Mouse (Mus musculus) erythroblast, embryonic 14.5 days (primary cell): ENCODE measurements around the gene Itga2b. TPM values are rescaled to one million over a fixed set of nuclear protein-coding genes. Genes with fewer than 3 reads are reported as not detected.

Source experiments
- H3K27me3 ChIP-seq: 2 replicates; pipeline ENCODE4 v1.6.1; 2012; ENCODE audit warnings: inconsistent platforms; ENCODE audit not compliant: control insufficient read depth
- H3K36me3 ChIP-seq: 2 replicates; pipeline ENCODE4 v1.6.1; 2012; ENCODE audit warnings: mild to moderate bottlenecking, inconsistent platforms; ENCODE audit not compliant: control insufficient read depth
- H3K4me1 ChIP-seq: 2 replicates; pipeline ENCODE4 v1.6.1; 2012; ENCODE audit warnings: inconsistent platforms; ENCODE audit not compliant: control insufficient read depth
- H3K4me3 ChIP-seq: replicated peaks from 2 replicates; pipeline ENCODE3; 2012; ENCODE audit warnings: moderate library complexity, mild to moderate bottlenecking, inconsistent platforms
- H3K9me3 ChIP-seq: 2 replicates; pipeline ENCODE4 v1.6.1; 2012; ENCODE audit warnings: low read length, inconsistent platforms, mixed read lengths; ENCODE audit not compliant: control insufficient read depth
- GATA1 ChIP-seq: IDR thresholded peaks from 2 replicates; pipeline ENCODE4 v1.6.1; 2012; ENCODE audit warnings: low read length, inconsistent platforms, mixed read lengths
- TAL1 ChIP-seq: IDR thresholded peaks from 3 replicates; pipeline ENCODE4 v1.6.1; 2012; ENCODE audit warnings: low read length, inconsistent platforms, mixed read lengths
- polyA plus RNA-seq: library from polyadenylated mRNA; stranded (reverse); fragments of >175 nt; gene quantifications from 2 replicates; pipeline ENCODE4 v1.2.3, GENCODE M21; 2012

Itga2b gene
- 1.7 and 2.4 TPM in 2 replicates for polyA plus RNA-seq

DNA sequence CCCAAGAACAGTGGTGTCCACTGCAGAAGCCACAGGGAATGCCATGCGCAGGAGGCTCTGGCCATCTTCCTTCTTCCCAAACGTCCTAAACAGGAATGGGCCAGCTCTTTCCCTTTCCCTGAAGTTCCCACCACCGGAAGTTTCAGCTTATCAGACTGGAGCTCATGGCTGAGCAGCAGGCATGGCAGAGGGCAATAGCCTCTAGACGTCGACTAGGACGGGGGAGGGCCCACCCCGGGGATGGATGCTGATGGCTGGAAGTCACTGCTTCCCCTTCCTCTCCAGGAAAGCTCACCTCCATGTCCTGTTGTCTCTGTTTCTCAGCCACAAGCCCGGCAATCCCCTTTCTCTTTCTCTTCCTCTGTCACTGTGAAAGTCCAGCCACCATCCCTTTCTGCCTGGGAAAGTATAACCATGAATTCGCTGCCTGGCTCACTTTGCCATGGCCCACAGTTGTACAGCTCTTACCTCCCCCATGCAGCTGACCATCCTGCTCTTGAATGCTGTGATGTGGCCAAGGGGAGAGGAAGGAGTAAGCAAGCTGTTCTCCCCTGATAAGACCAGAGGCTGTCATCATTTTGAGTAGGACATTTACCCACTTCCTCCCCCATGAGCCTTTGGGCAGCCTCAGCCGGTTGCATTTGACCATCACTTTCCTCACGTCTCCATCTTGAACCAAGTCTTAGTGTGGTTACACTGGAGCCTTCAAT is at the start of gene Itga2b:
Gene Itga2b, minus strand, starts transcription at position 475 of the 710 bp plus-strand sequence.
- Histone ChIP-seq H3K4me1 (peaks cover 47% of the 10 kb centered on the region), H3K36me3 (peaks cover 4% of the 10 kb centered on the region), H3K9me3 (no peaks in the 10 kb centered on the region), H3K27me3 (0 out of 2 replicates have a peak, but pooled peaks cover 2% of the 10 kb centered on the region), H3K4me3 (peak within 1 kb of the TSS; percentile 43)
- TF ChIP-seq TAL1 (peak; percentile 71), GATA1 (no peak)

- Histone ChIP-seq H3K4me1 (no peaks in the 10 kb centered on the region), H3K36me3 (peaks cover 56% of the 10 kb centered on the region)
- TF ChIP-seq GATA1 = no peak
- TF ChIP-seq TAL1 = no peak
These were observed 45.0 kb upstream of the Itga2b start for GRCm38 (mm10) chr11:102514793-102515424.

GRCm38 (mm10) chr11:102510226-102510625 is 40.3 kb upstream of the Itga2b start:
- TF ChIP-seq GATA1 = no peak
- TF ChIP-seq TAL1 = no peak
- Histone ChIP-seq H3K36me3 (peaks cover 55% of the 10 kb centered on the region), H3K9me3 (no peaks in the 10 kb centered on the region), H3K4me1 (no peaks in the 10 kb centered on the region), H3K27me3 (no peaks in the 10 kb centered on the region), H3K4me3 (no peak overlapping the region)

More at GRCm38 (mm10) chr11:102514793-102515424, 45.0 kb upstream of the Itga2b start:
- Histone ChIP-seq H3K4me3 (no peak overlapping the region), H3K27me3 (no peaks in the 10 kb centered on the region), H3K9me3 (no peaks in the 10 kb centered on the region)

- Histone ChIP-seq H3K4me1 (peaks cover 6% of the 10 kb centered on the region), H3K4me3 (no peak overlapping the region), H3K9me3 (no peaks in the 10 kb centered on the region), H3K27me3 (no peaks in the 10 kb centered on the region), H3K36me3 (peaks cover 86% of the 10 kb centered on the region)
- TF ChIP-seq TAL1 (no peak), GATA1 (no peak)
These were observed 26.8 kb upstream of the Itga2b start for GRCm38 (mm10) chr11:102496732-102497131.

GRCm38 (mm10) chr11:102496206-102496605 is 26.3 kb upstream of the Itga2b start:
- Histone ChIP-seq H3K27me3 (no peaks in the 10 kb centered on the region), H3K4me1 (peaks cover 6% of the 10 kb centered on the region), H3K9me3 (no peaks in the 10 kb centered on the region), H3K4me3 (no peak overlapping the region), H3K36me3 (peaks cover 81% of the 10 kb centered on the region)
- no peak for TF ChIP-seq TAL1
- TF ChIP-seq GATA1 = no peak

- H3K27me3 ChIP-seq = no peaks in the 10 kb centered on the region
- no peak overlapping the region for H3K4me3 ChIP-seq
- peaks cover 6% of the 10 kb centered on the region for H3K4me1 ChIP-seq
- peaks cover 79% of the 10 kb centered on the region for H3K36me3 ChIP-seq
- no peak for TF ChIP-seq GATA1
- no peak for TF ChIP-seq TAL1
- no peaks in the 10 kb centered on the region for H3K9me3 ChIP-seq
These were observed 25.8 kb upstream of the Itga2b start for GRCm38 (mm10) chr11:102495742-102496141.

DNA sequence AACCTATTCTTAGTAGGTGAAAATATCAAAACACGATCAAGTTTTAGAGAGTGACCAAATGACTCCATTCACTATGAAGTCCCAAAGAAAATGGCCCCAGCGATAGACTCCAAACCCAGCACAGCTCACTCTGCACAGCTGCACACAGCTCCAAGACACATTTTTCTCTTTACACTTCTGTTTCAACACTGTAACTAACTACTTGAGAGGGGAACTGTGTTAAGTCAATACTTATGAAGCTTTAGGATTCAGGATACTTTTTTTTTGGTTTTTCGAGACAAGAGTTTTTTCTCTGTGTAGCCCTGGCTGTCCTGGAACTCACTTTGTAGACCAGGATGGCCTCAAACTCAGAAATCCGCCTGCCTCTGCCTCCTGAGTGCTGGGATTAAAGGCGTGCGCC is 25.2 kb upstream of the Itga2b start:
- peaks cover 72% of the 10 kb centered on the region for H3K36me3 ChIP-seq
- no peaks in the 10 kb centered on the region for H3K9me3 ChIP-seq
- H3K4me3 ChIP-seq = no peak overlapping the region
- TF ChIP-seq TAL1 (no peak), GATA1 (no peak)
- H3K27me3 ChIP-seq = no peaks in the 10 kb centered on the region
- peaks cover 6% of the 10 kb centered on the region for H3K4me1 ChIP-seq

GRCm38 (mm10) chr11:102494063-102494650 is 24.2 kb upstream of the Itga2b start:
- no peaks in the 10 kb centered on the region for H3K27me3 ChIP-seq
- peaks cover 68% of the 10 kb centered on the region for H3K36me3 ChIP-seq
- peaks cover 6% of the 10 kb centered on the region for H3K4me1 ChIP-seq
- TF ChIP-seq TAL1 (no peak), GATA1 (no peak)
- H3K9me3 ChIP-seq = no peaks in the 10 kb centered on the region
- H3K4me3 ChIP-seq = no peak overlapping the region

DNA sequence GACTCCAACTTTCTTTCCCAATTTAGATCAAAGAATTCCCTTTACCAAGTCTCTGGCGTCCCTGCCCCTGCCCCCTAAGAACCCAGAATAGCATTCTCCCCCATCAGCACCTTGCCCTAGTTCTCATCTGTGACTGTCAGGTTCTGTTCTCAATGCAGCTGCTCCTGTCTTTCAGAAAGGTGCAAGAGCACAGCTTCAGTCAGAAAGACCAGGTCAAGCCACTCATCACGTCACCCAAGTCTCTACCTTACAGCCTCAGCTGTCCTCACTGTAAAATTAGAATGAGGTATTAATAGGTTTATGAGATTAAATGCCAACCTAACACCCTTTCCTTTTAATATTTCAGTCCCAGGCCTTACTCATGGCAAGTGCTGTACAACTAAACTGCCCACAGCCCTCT is 23.3 kb upstream of the Itga2b start:
- H3K27me3 ChIP-seq = no peaks in the 10 kb centered on the region
- no peak overlapping the region for H3K4me3 ChIP-seq
- no peaks in the 10 kb centered on the region for H3K9me3 ChIP-seq
- peaks cover 7% of the 10 kb centered on the region for H3K4me1 ChIP-seq
- TF ChIP-seq TAL1 = no peak
- TF ChIP-seq GATA1 = no peak
- peaks cover 62% of the 10 kb centered on the region for H3K36me3 ChIP-seq
